Mouse (Mus musculus): ENCODE results near the gene Shisa7.
A peak's percentile ranks its signal among the peaks of the same experiment; 100 is the strongest.
"Not testable (repeated sequence)": the region's sequence is repeated elsewhere in the genome, so short reads cannot be mapped to it uniquely, and the experiment has no call there.

Shisa7 gene

GRCm38 (mm10) chr7:4794631-4795168, 49.8 kb downstream of the Shisa7 start:
- DNase-seq (ENCODE audit: low read depth, low spot score), result no peak

GRCm38 (mm10) chr7:4793674-4794073, 50.8 kb downstream of the Shisa7 start:
- DNase-seq (ENCODE audit: low read depth, low spot score), result peak; percentile 54

- DNase-seq (ENCODE audit: low read depth, low spot score), result not testable (repeated sequence)
Measured at GRCm38 (mm10) chr7:4793248-4793647, 51.2 kb downstream of the Shisa7 start.

- peak; percentile 98 for DNase-seq (ENCODE audit: low read depth, low spot score)
Measured at GRCm38 (mm10) chr7:4792278-4793212, 52.0 kb downstream of the Shisa7 start, which contains the start of gene Rpl28. Rpl28 (plus strand) TSS chr7:4792874.

GRCm38 (mm10) chr7:4789436-4789935, 55.0 kb downstream of the Shisa7 start, which contains the start of gene Tmem238:
Tmem238 (minus strand) TSS chr7:4789656.
- DNase-seq (ENCODE audit: low read depth, low spot score), result no peak

GRCm38 (mm10) chr7:4788499-4789435, 55.7 kb downstream of the Shisa7 start:
- DNase-seq (ENCODE audit: low read depth, low spot score), result peak; percentile 77

- no peak for DNase-seq (ENCODE audit: low read depth, low spot score)
Measured at GRCm38 (mm10) chr7:4783667-4784268, 60.7 kb downstream of the Shisa7 start.

GRCm38 (mm10) chr7:4782759-4783158, 61.7 kb downstream of the Shisa7 start, which contains the start of the genes Il11 and Tmem190:
Il11 (minus strand) TSS chr7:4782859.
Tmem190 (plus strand) TSS chr7:4782937.
- DNase-seq (ENCODE audit: low read depth, low spot score), result no peak

GRCm38 (mm10) chr7:4782130-4782529, 62.4 kb downstream of the Shisa7 start:
- no peak for DNase-seq (ENCODE audit: low read depth, low spot score)

GRCm38 (mm10) chr7:4779921-4780320, 64.6 kb downstream of the Shisa7 start:
- no peak for DNase-seq (ENCODE audit: low read depth, low spot score)

- DNase-seq (ENCODE audit: low read depth, low spot score), result no peak
Measured at GRCm38 (mm10) chr7:4777851-4778637, 66.5 kb downstream of the Shisa7 start.

- DNase-seq (ENCODE audit: low read depth, low spot score), result peak; percentile 92
Measured at GRCm38 (mm10) chr7:4776861-4777830, 67.3 kb downstream of the Shisa7 start.

GRCm38 (mm10) chr7:4776131-4776530, 68.4 kb downstream of the Shisa7 start:
- no peak for DNase-seq (ENCODE audit: low read depth, low spot score)

Measured in R1 (cell line).